Mouse (Mus musculus) ES-Bruce4 (cell line): ENCODE measurements around the gene Ccdc88c. TPM values are rescaled to one million over a fixed set of nuclear protein-coding genes. Genes with fewer than 3 reads are reported as not detected.

Source experiments
- H3K27ac ChIP-seq: 2 replicates; pipeline ENCODE4 v1.5.1; 2012; ENCODE audit warnings: low read length, inconsistent platforms; ENCODE audit not compliant: insufficient read depth
- H3K27me3 ChIP-seq: 2 replicates; pipeline ENCODE4 v1.6.1; 2012; ENCODE audit warnings: mild to moderate bottlenecking, low read length, inconsistent platforms; ENCODE audit not compliant: control insufficient read depth, poor library complexity, insufficient read depth, severe bottlenecking
- H3K36me3 ChIP-seq: 2 replicates; pipeline ENCODE4 v1.6.1; 2012; ENCODE audit warnings: inconsistent platforms, mild to moderate bottlenecking, low read length, moderate library complexity; ENCODE audit not compliant: control insufficient read depth, poor library complexity, insufficient read depth, severe bottlenecking
- H3K4me1 ChIP-seq: one replicate; pipeline ENCODE4 v1.8.1; 2011; ENCODE audit warnings: low read length; ENCODE audit not compliant: control insufficient read depth, insufficient read depth
- H3K4me3 ChIP-seq: 2 replicates; pipeline ENCODE4 v1.5.1; 2011; ENCODE audit warnings: low read depth, mild to moderate bottlenecking, low read length
- H3K9ac ChIP-seq: 2 replicates; pipeline ENCODE4 v1.6.1; 2012; ENCODE audit warnings: low read depth, mild to moderate bottlenecking, inconsistent platforms; ENCODE audit not compliant: poor library complexity, severe bottlenecking
- H3K9me3 ChIP-seq: replicated peaks from 2 replicates; pipeline ENCODE4 v1.6.1; 2012; ENCODE audit warnings: mild to moderate bottlenecking, low read length, inconsistent platforms; ENCODE audit not compliant: control insufficient read depth, poor library complexity, insufficient read depth, severe bottlenecking
- CTCF ChIP-seq: IDR thresholded peaks from one replicate; pipeline ENCODE4 v1.8.1; 2011; ENCODE audit warnings: low read depth, low read length
- EP300 ChIP-seq: IDR thresholded peaks from 2 replicates; pipeline ENCODE4 v1.6.1; 2011; ENCODE audit warnings: low read depth, low read length; ENCODE audit not compliant: insufficient read depth
- POLR2A ChIP-seq: IDR thresholded peaks from one replicate; pipeline ENCODE4 v1.8.1; 2011; ENCODE audit warnings: low read length; ENCODE audit not compliant: insufficient read depth
- polyA plus RNA-seq: library from polyadenylated mRNA; stranded (reverse); fragments of >200 nt; gene quantifications from 2 replicates; pipeline ENCODE4 v1.2.4, GENCODE M21; 2011; ENCODE audit warnings: low read depth; ENCODE audit not compliant: missing spikeins, insufficient read depth, insufficient read length

Gene Ccdc88c
- polyA plus RNA-seq, 1 experiment, result 69.0 TPM

DNA sequence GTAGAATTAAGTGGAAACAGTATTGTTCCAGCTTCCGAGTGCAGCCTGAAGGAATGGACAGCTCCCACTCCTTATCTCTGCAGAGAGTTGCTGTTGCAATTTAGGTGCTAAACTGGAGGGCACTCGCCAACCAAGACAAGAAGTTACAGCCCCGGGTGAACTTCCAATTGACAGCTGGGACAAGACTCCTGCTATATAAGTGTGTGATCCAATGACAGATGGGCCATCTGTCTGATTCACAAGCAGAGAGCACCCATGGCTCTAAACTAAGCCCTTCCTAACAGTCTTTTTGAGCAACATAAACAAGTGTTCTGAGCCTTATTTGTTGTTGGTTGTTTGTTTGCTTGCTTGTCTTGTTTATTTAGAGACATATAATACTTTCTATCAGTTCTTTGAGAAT is 132.2 kb downstream of the Ccdc88c start:
- Histone ChIP-seq H3K27me3 (peaks cover 5% of the 10 kb centered on the region), H3K4me1 (peaks cover 1% of the 10 kb centered on the region), H3K36me3 (no peaks in the 10 kb centered on the region), H3K27ac (no peak overlapping the region), H3K9ac (no peak overlapping the region), H3K9me3 (no peaks in the 10 kb centered on the region), H3K4me3 (no peak overlapping the region)
- TF ChIP-seq CTCF (no peak), POLR2A (no peak), EP300 (no peak)

- H3K36me3 ChIP-seq, result no peaks in the 10 kb centered on the region
- TF ChIP-seq POLR2A (no peak), EP300 (no peak), CTCF (no peak)
- no peaks in the 10 kb centered on the region for H3K9me3 ChIP-seq
- H3K4me3 ChIP-seq, result no peak overlapping the region
- H3K27me3 ChIP-seq, result peaks cover 5% of the 10 kb centered on the region
- H3K4me1 ChIP-seq, result peaks cover 1% of the 10 kb centered on the region
- H3K27ac ChIP-seq, result no peak overlapping the region
- H3K9ac ChIP-seq, result no peak overlapping the region
Measured at GRCm38 (mm10) chr12:100895504-100895903, 133.4 kb downstream of the Ccdc88c start.

DNA sequence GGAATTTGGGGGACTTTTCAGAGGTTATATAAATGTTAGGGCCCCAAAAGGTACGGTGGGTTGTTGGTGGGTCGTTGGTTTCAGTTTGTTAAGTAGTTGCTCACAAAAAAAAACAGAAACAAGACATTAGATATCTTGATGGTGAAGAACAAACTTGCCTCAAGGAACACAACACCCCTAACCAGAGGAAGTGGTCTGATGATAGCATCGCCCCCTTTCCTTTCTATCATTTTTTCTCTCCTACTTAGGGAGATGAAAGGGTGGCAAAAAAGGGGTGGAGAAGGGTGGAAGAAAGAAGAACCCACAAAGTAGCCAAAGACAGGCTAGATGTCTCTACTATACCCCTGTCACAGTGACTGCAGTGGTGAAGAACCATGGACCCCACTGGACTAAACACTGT is 138.3 kb downstream of the Ccdc88c start:
- Histone ChIP-seq H3K27me3 (no peaks in the 10 kb centered on the region; the same call in 1 of the 2 replicates), H3K9me3 (no peaks in the 10 kb centered on the region), H3K4me3 (no peak overlapping the region), H3K9ac (no peak overlapping the region), H3K27ac (no peak overlapping the region), H3K4me1 (no peaks in the 10 kb centered on the region), H3K36me3 (no peaks in the 10 kb centered on the region)
- TF ChIP-seq EP300 (no peak), POLR2A (no peak), CTCF (no peak)

DNA sequence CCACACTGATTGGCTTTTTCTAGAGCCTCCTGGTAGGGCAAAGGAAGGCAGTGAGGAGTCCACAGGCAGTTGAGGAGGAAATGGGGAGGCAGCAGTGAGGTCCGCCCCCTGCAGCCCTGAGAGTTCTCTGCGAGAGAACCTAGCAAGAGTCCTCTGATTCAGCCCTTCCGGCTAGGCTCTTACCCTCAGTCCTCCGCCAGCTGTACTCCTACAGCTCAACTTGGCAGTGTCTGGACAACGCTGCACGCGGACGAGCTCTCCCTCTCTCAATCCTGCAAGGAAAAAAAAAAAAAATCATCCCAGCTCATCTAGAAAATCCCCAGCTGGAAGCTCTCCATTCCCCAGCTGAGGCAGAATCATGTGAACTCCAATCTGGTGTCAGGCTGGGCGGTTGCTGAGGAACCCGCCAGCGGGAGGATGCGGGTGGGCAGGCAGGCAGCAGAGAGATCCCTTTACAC is 141.0 kb downstream of the Ccdc88c start:
- Histone ChIP-seq H3K27ac (no peak overlapping the region), H3K9me3 (no peaks in the 10 kb centered on the region), H3K27me3 (no peaks in the 10 kb centered on the region; the same call in 1 of the 2 replicates), H3K4me1 (no peaks in the 10 kb centered on the region), H3K36me3 (no peaks in the 10 kb centered on the region), H3K4me3 (no peak overlapping the region), H3K9ac (no peak overlapping the region)
- TF ChIP-seq CTCF, result no peak
- TF ChIP-seq EP300, result no peak

DNA sequence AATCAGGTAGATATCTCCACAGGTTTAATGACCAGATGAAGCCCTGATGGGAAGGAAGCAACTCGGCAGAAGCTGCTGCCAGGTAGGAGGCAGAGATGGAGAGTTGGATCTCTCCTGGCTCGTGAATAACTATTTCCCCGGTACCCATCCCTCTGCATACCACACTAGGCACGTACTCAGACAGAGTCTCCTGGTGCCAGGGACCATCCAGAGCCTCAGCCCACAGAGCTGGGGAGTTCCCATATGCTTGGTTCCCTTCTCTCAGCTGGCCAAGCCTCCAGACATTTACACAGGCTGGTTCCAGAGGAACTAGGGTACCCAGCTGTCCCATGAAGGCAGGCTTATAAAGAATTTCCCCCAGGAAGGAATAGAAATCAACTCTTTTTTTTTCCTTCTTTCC is 142.0 kb downstream of the Ccdc88c start:
- Histone ChIP-seq H3K36me3 (no peaks in the 10 kb centered on the region), H3K9me3 (no peaks in the 10 kb centered on the region), H3K9ac (no peak overlapping the region), H3K27ac (no peak overlapping the region), H3K4me1 (no peaks in the 10 kb centered on the region), H3K27me3 (no peaks in the 10 kb centered on the region; the same call in 1 of the 2 replicates), H3K4me3 (no peak overlapping the region)
- TF ChIP-seq EP300 (no peak), POLR2A (no peak), CTCF (no peak)

- H3K27me3 ChIP-seq, result no peaks in the 10 kb centered on the region; the same call in 1 of the 2 replicates
- no peak overlapping the region for H3K9ac ChIP-seq
- no peaks in the 10 kb centered on the region for H3K36me3 ChIP-seq
- H3K9me3 ChIP-seq, result no peaks in the 10 kb centered on the region
- no peak overlapping the region for H3K27ac ChIP-seq
- H3K4me1 ChIP-seq, result no peaks in the 10 kb centered on the region
- H3K4me3 ChIP-seq, result no peak overlapping the region
- TF ChIP-seq POLR2A, result no peak
- no peak for TF ChIP-seq EP300
- no peak for TF ChIP-seq CTCF
Measured at GRCm38 (mm10) chr12:100885585-100885984, 143.3 kb downstream of the Ccdc88c start.
